Mouse (Mus musculus): ENCODE results near the gene Smg5. TPM values are rescaled to one million over a fixed set of nuclear protein-coding genes. Genes with fewer than 3 reads are reported as not detected.

The Smg5 gene
- polyA plus RNA-seq, 1 experiment = 47.8 TPM

DNA sequence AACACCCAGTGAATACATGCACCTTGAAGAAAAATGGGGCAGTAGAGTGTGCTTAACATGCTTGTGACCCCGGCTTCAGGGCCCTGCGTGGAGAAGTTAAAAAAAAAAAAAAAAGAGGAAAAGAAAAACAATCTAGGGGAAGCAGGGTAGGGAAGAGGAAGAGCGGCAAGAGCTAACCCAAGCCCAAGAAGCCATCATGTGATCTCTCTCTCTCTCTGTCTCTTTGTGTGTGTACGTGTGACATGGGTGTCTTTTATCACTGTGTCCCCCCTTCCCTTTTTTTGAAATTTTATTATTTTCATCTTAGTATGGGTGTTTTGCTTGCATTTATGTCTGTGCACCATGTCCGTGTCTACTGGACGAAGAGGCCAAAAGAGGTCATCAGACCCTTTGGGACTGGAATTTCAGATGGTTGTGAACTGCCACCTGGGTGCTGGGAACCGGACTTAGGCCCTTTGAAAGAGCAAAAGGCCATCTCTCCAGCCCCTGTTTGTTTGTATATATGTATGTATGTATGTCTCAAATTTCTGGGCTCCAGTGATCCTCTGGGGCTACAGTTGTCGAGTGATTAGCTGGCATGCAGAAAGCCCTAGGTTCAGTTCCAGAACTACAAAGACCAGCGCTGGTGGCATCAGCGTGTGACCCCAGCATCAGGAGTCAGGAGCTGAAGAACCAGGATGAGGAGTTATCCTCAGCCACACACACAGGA lies 67.6 kb downstream of the Smg5 start:
- no peak overlapping the region for H3K4me3 ChIP-seq (ENCODE audit: insufficient read depth, low read depth, low read length)
- H3K36me3 ChIP-seq (ENCODE audit: control insufficient read depth, insufficient read depth, low read length) = no peaks in the 10 kb centered on the region
- TF ChIP-seq CTCF (conservative IDR thresholded peaks at IDR 0.05; ENCODE audit: insufficient read depth, insufficient read length, low read depth, low read length) (no peak), POLR2A (IDR thresholded peaks at IDR 0.05; ENCODE audit: low read depth, low read length) (no peak)
- no peaks in the 10 kb centered on the region for H3K4me1 ChIP-seq (ENCODE audit: control insufficient read depth, insufficient read depth, low read length)
- WGBS = 91% methylated on average over 10 of the region's 10 CpGs
- no peaks in the 10 kb centered on the region for H3K27me3 ChIP-seq (replicated peaks; ENCODE audit: control insufficient read depth, insufficient read depth, low read length)
- DNase-seq = no peak
- H3K27ac ChIP-seq (ENCODE audit: insufficient read depth, low read depth, low read length) = no peak overlapping the region

- no peaks in the 10 kb centered on the region for H3K36me3 ChIP-seq (ENCODE audit: control insufficient read depth, insufficient read depth, low read length)
- H3K4me3 ChIP-seq (ENCODE audit: insufficient read depth, low read depth, low read length) = no peak overlapping the region
- TF ChIP-seq POLR2A (IDR thresholded peaks at IDR 0.05; ENCODE audit: low read depth, low read length) = no peak
- TF ChIP-seq CTCF (conservative IDR thresholded peaks at IDR 0.05; ENCODE audit: insufficient read depth, insufficient read length, low read depth, low read length) = peak; percentile 96
- WGBS = 1% methylated on average over 2 of the region's 2 CpGs
- DNase-seq = peak; percentile 78
- H3K27me3 ChIP-seq (replicated peaks; ENCODE audit: control insufficient read depth, insufficient read depth, low read length) = no peaks in the 10 kb centered on the region
- no peak overlapping the region for H3K27ac ChIP-seq (ENCODE audit: insufficient read depth, low read depth, low read length)
- peaks cover 5% of the 10 kb centered on the region; the same call in 1 of the 2 replicates for H3K4me1 ChIP-seq (ENCODE audit: control insufficient read depth, insufficient read depth, low read length)
These were observed 71.0 kb downstream of the Smg5 start for GRCm38 (mm10) chr3:88407090-88407489.

- TF ChIP-seq CTCF (conservative IDR thresholded peaks at IDR 0.05; ENCODE audit: insufficient read depth, insufficient read length, low read depth, low read length) (no peak), POLR2A (IDR thresholded peaks at IDR 0.05; ENCODE audit: low read depth, low read length) (no peak)
- Histone ChIP-seq H3K27ac (ENCODE audit: insufficient read depth, low read depth, low read length) (no peak overlapping the region), H3K27me3 (replicated peaks; ENCODE audit: control insufficient read depth, insufficient read depth, low read length) (no peaks in the 10 kb centered on the region), H3K4me3 (ENCODE audit: insufficient read depth, low read depth, low read length) (no peak overlapping the region), H3K36me3 (ENCODE audit: control insufficient read depth, insufficient read depth, low read length) (no peaks in the 10 kb centered on the region), H3K4me1 (ENCODE audit: control insufficient read depth, insufficient read depth, low read length) (peaks cover 5% of the 10 kb centered on the region; the same call in 1 of the 2 replicates)
- 53% methylated on average over 7 of the region's 7 CpGs for WGBS
- no peak for DNase-seq
These were observed 71.5 kb downstream of the Smg5 start for GRCm38 (mm10) chr3:88407529-88407928.

GRCm38 (mm10) chr3:88408953-88409352 lies 72.9 kb downstream of the Smg5 start:
- WGBS = 47% methylated on average over 5 of the region's 5 CpGs
- Histone ChIP-seq H3K4me3 (ENCODE audit: insufficient read depth, low read depth, low read length) (no peak overlapping the region), H3K4me1 (ENCODE audit: control insufficient read depth, insufficient read depth, low read length) (peaks cover 5% of the 10 kb centered on the region; the same call in 1 of the 2 replicates), H3K27me3 (replicated peaks; ENCODE audit: control insufficient read depth, insufficient read depth, low read length) (no peaks in the 10 kb centered on the region), H3K36me3 (ENCODE audit: control insufficient read depth, insufficient read depth, low read length) (no peaks in the 10 kb centered on the region), H3K27ac (ENCODE audit: insufficient read depth, low read depth, low read length) (no peak overlapping the region)
- TF ChIP-seq POLR2A (IDR thresholded peaks at IDR 0.05; ENCODE audit: low read depth, low read length) = no peak
- TF ChIP-seq CTCF (conservative IDR thresholded peaks at IDR 0.05; ENCODE audit: insufficient read depth, insufficient read length, low read depth, low read length) = no peak
- DNase-seq = no peak

- Histone ChIP-seq H3K4me3 (ENCODE audit: insufficient read depth, low read depth, low read length) (peak within 1 kb of the TSS; percentile 88), H3K4me1 (ENCODE audit: control insufficient read depth, insufficient read depth, low read length) (peaks cover 5% of the 10 kb centered on the region; the same call in 1 of the 2 replicates), H3K36me3 (ENCODE audit: control insufficient read depth, insufficient read depth, low read length) (no peaks in the 10 kb centered on the region; the same call in 1 of the 2 replicates), H3K27me3 (replicated peaks; ENCODE audit: control insufficient read depth, insufficient read depth, low read length) (no peaks in the 10 kb centered on the region), H3K27ac (ENCODE audit: insufficient read depth, low read depth, low read length) (peak within 1 kb of the TSS; percentile 98)
- TF ChIP-seq CTCF (conservative IDR thresholded peaks at IDR 0.05; ENCODE audit: insufficient read depth, insufficient read length, low read depth, low read length) (0 out of 2 replicates have a peak, but pooled peaks have one; percentile 4), POLR2A (IDR thresholded peaks at IDR 0.05; ENCODE audit: low read depth, low read length) (peak; percentile 86)
- WGBS = under 1% methylated on average over 54 of the region's 54 CpGs
- DNase-seq = peak; percentile 97
These were observed 73.9 kb downstream of the Smg5 start, which contains the start of gene Pmf1 for GRCm38 (mm10) chr3:88409741-88410644. Gene Pmf1, minus strand, starts transcription at chr3:88410331.

- H3K4me3 ChIP-seq (ENCODE audit: insufficient read depth, low read depth, low read length) = peak overlapping the region; percentile 33
- no peaks in the 10 kb centered on the region; the same call in 1 of the 2 replicates for H3K36me3 ChIP-seq (ENCODE audit: control insufficient read depth, insufficient read depth, low read length)
- 20% methylated on average over 7 of the region's 7 CpGs for WGBS
- H3K27ac ChIP-seq (ENCODE audit: insufficient read depth, low read depth, low read length) = peak overlapping the region; percentile 88
- H3K4me1 ChIP-seq (ENCODE audit: control insufficient read depth, insufficient read depth, low read length) = peaks cover 5% of the 10 kb centered on the region; the same call in 1 of the 2 replicates
- no peaks in the 10 kb centered on the region for H3K27me3 ChIP-seq (replicated peaks; ENCODE audit: control insufficient read depth, insufficient read depth, low read length)
- DNase-seq = no peak
- no peak for TF ChIP-seq CTCF (conservative IDR thresholded peaks at IDR 0.05; ENCODE audit: insufficient read depth, insufficient read length, low read depth, low read length)
- no peak for TF ChIP-seq POLR2A (IDR thresholded peaks at IDR 0.05; ENCODE audit: low read depth, low read length)
These were observed 74.6 kb downstream of the Smg5 start for GRCm38 (mm10) chr3:88410645-88411031.
